Mouse (Mus musculus): ENCODE data around the gene Cpn2. TPM values are rescaled to one million over a fixed set of nuclear protein-coding genes. Genes with fewer than 3 reads are reported as not detected.

The Cpn2 gene
- polyA plus RNA-seq, 1 experiment from 2014 or later = 3.9 TPM

DNA sequence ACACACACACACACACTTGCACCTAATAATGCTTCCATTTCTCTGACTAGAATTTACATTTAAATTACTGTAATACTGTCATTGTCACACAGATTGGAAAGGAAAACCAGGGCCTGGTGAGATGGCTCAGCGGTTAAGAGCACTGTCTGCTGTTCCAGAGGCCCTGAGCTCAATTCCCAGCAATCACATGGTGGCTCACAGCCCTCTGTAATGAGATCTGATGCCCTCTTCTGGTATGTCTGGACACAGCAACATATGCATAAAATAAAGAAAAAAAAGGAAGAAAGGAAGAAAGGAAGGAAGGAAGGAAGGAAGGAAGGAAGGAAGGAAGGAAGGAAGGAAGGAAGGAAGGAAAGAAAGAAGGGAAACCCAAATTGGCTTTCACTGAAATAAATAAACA, 53.7 kb downstream of the Cpn2 start:
- H3K4me3 ChIP-seq (ENCODE audit: low read depth, low read length) = no peak overlapping the region
- no peaks in the 10 kb centered on the region for H3K4me1 ChIP-seq (ENCODE audit: control insufficient read depth, low read depth, low read length)
- no peaks in the 10 kb centered on the region for H3K36me3 ChIP-seq (ENCODE audit: control insufficient read depth, insufficient read depth)
- H3K27ac ChIP-seq (ENCODE audit: low read length) = no peak overlapping the region
- no peaks in the 10 kb centered on the region for H3K9me3 ChIP-seq (replicated peaks; ENCODE audit: control insufficient read depth, low read length)
- WGBS (ENCODE audit: insufficient replicate concordance) = 63% methylated on average over 1 of the region's 1 CpGs
- H3K27me3 ChIP-seq (ENCODE audit: control insufficient read depth, insufficient read depth, low read depth, low read length) = no peaks in the 10 kb centered on the region
- no peak for ATAC-seq (ENCODE audit: low read depth)
- H3K9ac ChIP-seq (ENCODE audit: low read depth, low read length) = no peak overlapping the region
- H3K4me2 ChIP-seq (ENCODE audit: low read depth, low read length) = no peak overlapping the region

DNA sequence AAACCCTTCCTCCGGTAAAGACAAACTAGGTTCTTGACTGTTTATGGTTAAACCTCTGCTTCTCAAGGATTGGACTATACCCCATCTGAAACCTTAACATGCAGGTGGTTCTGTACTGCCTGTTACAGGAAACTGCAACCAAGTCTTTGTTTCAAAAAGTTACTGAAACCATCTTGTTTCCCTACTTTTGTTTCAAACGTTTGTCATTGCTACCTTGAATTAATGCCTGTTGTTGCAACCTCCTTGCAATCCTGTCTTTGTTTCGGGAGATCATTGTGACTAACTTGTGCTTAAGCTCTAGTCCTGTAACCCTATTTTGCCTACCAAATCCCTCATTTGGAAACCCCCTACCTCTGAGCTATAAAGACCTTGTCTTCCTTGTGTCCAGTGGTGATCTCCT, 55.3 kb downstream of the Cpn2 start:
- H3K9me3 ChIP-seq (replicated peaks; ENCODE audit: control insufficient read depth, low read length) = no peaks in the 10 kb centered on the region

GRCm38 (mm10) chr16:30209264-30209663, 58.0 kb downstream of the Cpn2 start:
- Histone ChIP-seq H3K4me1 (ENCODE audit: control insufficient read depth, low read depth, low read length) (no peaks in the 10 kb centered on the region), H3K36me3 (ENCODE audit: control insufficient read depth, insufficient read depth) (no peaks in the 10 kb centered on the region), H3K27ac (ENCODE audit: low read length) (no peak overlapping the region), H3K9ac (ENCODE audit: low read depth, low read length) (no peak overlapping the region), H3K9me3 (replicated peaks; ENCODE audit: control insufficient read depth, low read length) (no peaks in the 10 kb centered on the region), H3K4me2 (ENCODE audit: low read depth, low read length) (no peak overlapping the region), H3K27me3 (ENCODE audit: control insufficient read depth, insufficient read depth, low read depth, low read length) (no peaks in the 10 kb centered on the region; the same call in 1 of the 2 replicates), H3K4me3 (ENCODE audit: low read depth, low read length) (no peak overlapping the region)
- WGBS (ENCODE audit: insufficient replicate concordance) = 63% methylated on average over 1 of the region's 1 CpGs
- ATAC-seq (ENCODE audit: low read depth) = no peak

More for the DNA sequence above, 55.3 kb downstream of the Cpn2 start:
- Histone ChIP-seq H3K4me2 (ENCODE audit: low read depth, low read length) (no peak overlapping the region), H3K4me1 (ENCODE audit: control insufficient read depth, low read depth, low read length) (no peaks in the 10 kb centered on the region), H3K9ac (ENCODE audit: low read depth, low read length) (no peak overlapping the region), H3K27ac (ENCODE audit: low read length) (no peak overlapping the region), H3K36me3 (ENCODE audit: control insufficient read depth, insufficient read depth) (no peaks in the 10 kb centered on the region), H3K27me3 (ENCODE audit: control insufficient read depth, insufficient read depth, low read depth, low read length) (no peaks in the 10 kb centered on the region), H3K4me3 (ENCODE audit: low read depth, low read length) (no peak overlapping the region)
- no peak for ATAC-seq (ENCODE audit: low read depth)
- WGBS (ENCODE audit: insufficient replicate concordance) = 52% methylated on average over 3 of the region's 3 CpGs

GRCm38 (mm10) chr16:30207991-30208390, 59.3 kb downstream of the Cpn2 start:
- Histone ChIP-seq H3K36me3 (ENCODE audit: control insufficient read depth, insufficient read depth) (no peaks in the 10 kb centered on the region), H3K9me3 (replicated peaks; ENCODE audit: control insufficient read depth, low read length) (no peaks in the 10 kb centered on the region), H3K9ac (ENCODE audit: low read depth, low read length) (no peak overlapping the region), H3K27ac (ENCODE audit: low read length) (no peak overlapping the region), H3K4me3 (ENCODE audit: low read depth, low read length) (no peak overlapping the region), H3K4me2 (ENCODE audit: low read depth, low read length) (no peak overlapping the region), H3K4me1 (ENCODE audit: control insufficient read depth, low read depth, low read length) (no peaks in the 10 kb centered on the region), H3K27me3 (ENCODE audit: control insufficient read depth, insufficient read depth, low read depth, low read length) (no peaks in the 10 kb centered on the region; the same call in 1 of the 2 replicates)
- WGBS (ENCODE audit: insufficient replicate concordance) = 82% methylated on average over 6 of the region's 7 CpGs
- no peak for ATAC-seq (ENCODE audit: low read depth)

- H3K27me3 ChIP-seq (ENCODE audit: control insufficient read depth, insufficient read depth, low read depth, low read length) = no peaks in the 10 kb centered on the region; the same call in 1 of the 2 replicates
- H3K9me3 ChIP-seq (replicated peaks; ENCODE audit: control insufficient read depth, low read length) = no peaks in the 10 kb centered on the region
- H3K27ac ChIP-seq (ENCODE audit: low read length) = no peak overlapping the region
- no peak overlapping the region for H3K9ac ChIP-seq (ENCODE audit: low read depth, low read length)
- H3K4me2 ChIP-seq (ENCODE audit: low read depth, low read length) = no peak overlapping the region
- ATAC-seq (ENCODE audit: low read depth) = no peak
- H3K36me3 ChIP-seq (ENCODE audit: control insufficient read depth, insufficient read depth) = no peaks in the 10 kb centered on the region
- H3K4me1 ChIP-seq (ENCODE audit: control insufficient read depth, low read depth, low read length) = no peaks in the 10 kb centered on the region
- WGBS (ENCODE audit: insufficient replicate concordance) = 63% methylated on average over 11 of the region's 11 CpGs
- H3K4me3 ChIP-seq (ENCODE audit: low read depth, low read length) = no peak overlapping the region
These were observed 60.0 kb downstream of the Cpn2 start for GRCm38 (mm10) chr16:30207111-30207828.

Other genes starting within 250 kb of the Cpn2 start
- gene Hes1, start 203.1 kb downstream of the Cpn2 start, polyA plus RNA-seq (2015; fragmentation: Nextera tagmentation; extraction: Ambion mirVana) = 4.6 and 4.7 TPM in 2 replicates
- 0.02 and 0.04 TPM in 2 replicates for gene Lrrc15, start 15.8 kb upstream of the Cpn2 start, polyA plus RNA-seq (2015; fragmentation: Nextera tagmentation; extraction: Ambion mirVana)
- gene Gp5, start 43.3 kb upstream of the Cpn2 start, polyA plus RNA-seq (2015; fragmentation: Nextera tagmentation; extraction: Ambion mirVana) = 9.3 and 10.5 TPM in 2 replicates
- gene Atp13a3, start 138.5 kb upstream of the Cpn2 start, polyA plus RNA-seq (2015; fragmentation: Nextera tagmentation; extraction: Ambion mirVana) = 5.1 and 6.0 TPM in 2 replicates